Mouse (Mus musculus) heart, adult 2 months (tissue): ENCODE measurements at regions not wholly inside any gene's neighbourhood (a gene's known extent, or its start where the extent isn't known, plus 50 kb on each side); places are given as distances from the start of the nearest gene placed in this dataset.

Experiments used
- DNase-seq, 2 experiments: peaks; one replicate each; pipeline ENCODE4 v3.0.0; 2021
- H3K27ac ChIP-seq: fragments of 200-600 bp; 2 replicates; pipeline ENCODE4 v1.8.1; 2022
- H3K27me3 ChIP-seq: fragments of 200-500 bp; 2 replicates; pipeline ENCODE4 v1.6.1; 2012; ENCODE audit warnings: mild to moderate bottlenecking, low read length, inconsistent platforms, mixed read lengths; ENCODE audit not compliant: control insufficient read depth, insufficient read depth
- H3K36me3 ChIP-seq: fragments of 200-500 bp; 2 replicates; pipeline ENCODE4 v1.6.1; 2012; ENCODE audit warnings: low read length, inconsistent platforms; ENCODE audit not compliant: control insufficient read depth, insufficient read depth
- H3K4me1 ChIP-seq: fragments of 200-500 bp; 2 replicates; pipeline ENCODE4 v1.6.1; 2011; ENCODE audit warnings: low read length; ENCODE audit not compliant: control insufficient read depth, insufficient read depth
- H3K4me3 ChIP-seq: fragments of 200-600 bp; 2 replicates; pipeline ENCODE4 v1.8.1; 2022
- H3K79me2 ChIP-seq: fragments of 200-500 bp; replicated peaks from 2 replicates; pipeline ENCODE4 v1.6.1; 2012; ENCODE audit warnings: mild to moderate bottlenecking, inconsistent platforms, low read length, moderate library complexity, mixed read lengths; ENCODE audit not compliant: control insufficient read depth, insufficient read depth
- H3K9ac ChIP-seq: fragments of 200-500 bp; 2 replicates; pipeline ENCODE4 v1.6.1; 2012; ENCODE audit warnings: low read depth, mild to moderate bottlenecking, control low read depth, inconsistent platforms, low read length, mixed read lengths
- CTCF ChIP-seq: fragments of 200-600 bp; IDR thresholded peaks from 2 replicates; pipeline ENCODE4 v1.8.1; 2022; ENCODE audit warnings: antibody characterized with exemption, mild to moderate bottlenecking, moderate library complexity
- EP300 ChIP-seq: fragments of 200-500 bp; IDR thresholded peaks from 2 replicates; pipeline ENCODE4 v1.6.1; 2011; ENCODE audit warnings: low read depth, low read length, control low read depth; ENCODE audit not compliant: insufficient read depth
- POLR2A ChIP-seq: fragments of 200-500 bp; IDR thresholded peaks from 2 replicates; pipeline ENCODE4 v1.6.1; 2011; ENCODE audit warnings: mild to moderate bottlenecking, low read depth, low read length, control low read depth; ENCODE audit not compliant: insufficient read depth
- WGBS: fragments of 180-500 bp; shearing (Covaris S2); methylation state at CpG from one replicate; pipeline ENCODE4 v1.1.7; 2018; 5-methylcytosine and 5-hydroxymethylcytosine counted together
- intact Hi-C: fragments of 180-260 bp; cut with DNase I; formaldehyde crosslinking; loops from one replicate; pipeline ENCODE4 v1.15.1; 2025

- no peaks in the 10 kb centered on the region for H3K79me2 ChIP-seq
- H3K27me3 ChIP-seq: no peaks in the 10 kb centered on the region; the same call in 1 of the 2 replicates
- H3K9ac ChIP-seq: no peak overlapping the region
- H3K4me3 ChIP-seq: no peak overlapping the region
- intact Hi-C loops: no loop called here
- DNase-seq: no peak
- no peak for TF ChIP-seq POLR2A
- no peak for TF ChIP-seq CTCF
- no peak for TF ChIP-seq EP300
- no peaks in the 10 kb centered on the region for H3K4me1 ChIP-seq
- H3K36me3 ChIP-seq: no peaks in the 10 kb centered on the region
- no peak overlapping the region for H3K27ac ChIP-seq
- WGBS: 79% methylated on average over 12 of the region's 12 CpGs
These were observed 420.8 kb upstream of the Got2 start for GRCm38 (mm10) chr8:96308989-96309718.

DNA sequence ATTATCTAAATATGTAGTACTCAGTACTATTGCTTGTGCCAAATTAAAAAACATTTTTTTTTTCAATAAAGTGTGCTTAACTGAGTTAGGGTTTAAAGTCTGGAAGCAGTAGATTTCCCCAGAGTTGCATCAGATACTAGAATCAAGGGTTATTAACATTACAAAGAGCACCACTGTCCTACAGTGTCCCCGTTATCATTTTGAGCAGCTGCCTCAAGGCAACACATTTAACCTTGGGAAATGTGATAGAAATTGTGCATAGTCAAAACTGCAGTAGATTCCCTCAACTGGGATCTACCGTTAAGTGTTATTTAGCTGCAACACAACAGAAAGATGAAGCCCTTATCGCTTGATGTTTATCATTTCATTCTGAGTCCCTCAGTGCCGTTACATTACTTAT, 408.3 kb upstream of the Got2 start:
- Histone ChIP-seq H3K4me1 (no peaks in the 10 kb centered on the region), H3K9ac (no peak overlapping the region), H3K36me3 (no peaks in the 10 kb centered on the region), H3K4me3 (no peak overlapping the region), H3K27ac (no peak overlapping the region), H3K27me3 (no peaks in the 10 kb centered on the region), H3K79me2 (no peaks in the 10 kb centered on the region)
- TF ChIP-seq POLR2A (no peak), EP300 (no peak), CTCF (no peak)
- intact Hi-C loops: no loop called here
- 80% methylated on average over 4 of the region's 4 CpGs for WGBS
- no peak for DNase-seq

- intact Hi-C loops: no loop called here
- Histone ChIP-seq H3K36me3 (no peaks in the 10 kb centered on the region), H3K79me2 (no peaks in the 10 kb centered on the region), H3K4me1 (no peaks in the 10 kb centered on the region), H3K27me3 (no peaks in the 10 kb centered on the region), H3K27ac (no peak overlapping the region), H3K4me3 (no peak overlapping the region), H3K9ac (no peak overlapping the region)
- no peak for DNase-seq
- TF ChIP-seq POLR2A (no peak), EP300 (no peak)
These were observed 402.4 kb upstream of the Got2 start for GRCm38 (mm10) chr8:96290740-96291139.

GRCm38 (mm10) chr8:96289519-96289918, 401.2 kb upstream of the Got2 start:
- intact Hi-C loops: no loop called here
- H3K4me3 ChIP-seq: no peak overlapping the region
- 63% methylated on average over 3 of the region's 3 CpGs for WGBS
- no peak for TF ChIP-seq POLR2A
- TF ChIP-seq EP300: no peak
- TF ChIP-seq CTCF: no peak
- H3K27ac ChIP-seq: no peak overlapping the region
- no peaks in the 10 kb centered on the region for H3K27me3 ChIP-seq
- no peaks in the 10 kb centered on the region for H3K79me2 ChIP-seq
- no peak for DNase-seq
- no peaks in the 10 kb centered on the region for H3K36me3 ChIP-seq
- no peak overlapping the region for H3K9ac ChIP-seq
- no peaks in the 10 kb centered on the region for H3K4me1 ChIP-seq

- no peak for TF ChIP-seq EP300
- no peak for TF ChIP-seq CTCF
- no peak for TF ChIP-seq POLR2A
- Histone ChIP-seq H3K4me3 (no peak overlapping the region), H3K79me2 (no peaks in the 10 kb centered on the region), H3K27ac (no peak overlapping the region), H3K36me3 (no peaks in the 10 kb centered on the region), H3K4me1 (no peaks in the 10 kb centered on the region), H3K27me3 (no peaks in the 10 kb centered on the region), H3K9ac (no peak overlapping the region)
- intact Hi-C loops: no loop called here
- DNase-seq: no peak
- WGBS: 59% methylated on average over 3 of the region's 3 CpGs
These were observed 400.2 kb upstream of the Got2 start for GRCm38 (mm10) chr8:96288525-96288924.

DNA sequence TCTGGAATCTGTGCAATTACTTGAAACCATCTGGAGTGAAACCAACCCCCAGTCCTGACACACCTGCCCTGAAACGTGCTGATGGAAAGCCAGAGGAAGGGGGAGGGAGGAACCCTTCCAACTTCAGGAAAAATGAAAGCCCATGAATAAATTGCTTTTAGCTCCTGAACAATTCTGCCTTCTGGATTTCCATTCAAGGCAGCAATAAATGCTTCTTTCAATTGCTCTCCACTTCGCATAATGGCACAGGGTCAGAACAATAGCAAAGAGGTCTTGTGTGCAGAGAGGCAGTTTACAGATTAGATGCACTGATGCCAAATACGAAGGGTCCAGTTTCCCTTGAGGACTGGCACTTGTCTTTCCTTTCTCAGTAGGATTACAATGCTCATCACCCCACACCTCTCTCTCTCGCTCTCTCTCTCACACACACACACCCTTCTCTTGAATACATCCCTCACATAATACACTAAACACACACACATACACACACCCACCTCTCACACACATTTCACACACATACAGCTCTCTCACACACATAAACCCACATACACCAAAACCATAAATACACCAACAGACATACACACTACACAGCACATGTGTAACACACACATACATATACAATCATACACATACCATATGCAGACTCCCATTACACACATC, 389.3 kb upstream of the Got2 start:
- Histone ChIP-seq H3K9ac (no peak overlapping the region), H3K27ac (no peak overlapping the region), H3K36me3 (no peaks in the 10 kb centered on the region), H3K4me3 (no peak overlapping the region), H3K27me3 (no peaks in the 10 kb centered on the region), H3K79me2 (no peaks in the 10 kb centered on the region), H3K4me1 (no peaks in the 10 kb centered on the region)
- TF ChIP-seq POLR2A: no peak
- TF ChIP-seq EP300: no peak
- no peak for TF ChIP-seq CTCF
- WGBS: 60% methylated on average over 4 of the region's 4 CpGs
- no peak for DNase-seq
- intact Hi-C loops: no loop called here
